Mouse (Mus musculus) CH12.LX (cell line): Measurements from ENCODE around the gene Btf3l4.

ENCODE experiments used
- CTCF ChIP-seq, 2 experiments: IDR thresholded peaks in 1 of 2; conservative IDR thresholded peaks in 1 of 2; 2 replicates each; pipeline ENCODE4 v1.5.1; 2011 to 2012; ENCODE audit warnings: low read depth in 2 of 2, low read length in 2 of 2, improper control_type of control experiment in 1 of 2, inconsistent platforms in 1 of 2, mild to moderate bottlenecking in 1 of 2, moderate library complexity in 1 of 2
- EP300 ChIP-seq: IDR thresholded peaks from 2 replicates; pipeline ENCODE4 v1.6.1; 2011; ENCODE audit warnings: low read length, improper control_type of control experiment
- HCFC1 ChIP-seq: IDR thresholded peaks from 2 replicates; pipeline ENCODE4 v1.6.1; 2012; ENCODE audit warnings: low read depth, mild to moderate bottlenecking, inconsistent platforms, low read length, improper control_type of control experiment
- MAFK ChIP-seq: IDR thresholded peaks from 2 replicates; pipeline ENCODE4 v1.6.1; 2011; ENCODE audit warnings: low read length, improper control_type of control experiment; ENCODE audit not compliant: insufficient replicate concordance
- MAX ChIP-seq: IDR thresholded peaks from 2 replicates; pipeline ENCODE4 v1.6.1; 2011; ENCODE audit warnings: low read length, improper control_type of control experiment
- POLR2A ChIP-seq: IDR thresholded peaks from 2 replicates; pipeline ENCODE4 v1.6.1; 2011; ENCODE audit warnings: low read depth, mild to moderate bottlenecking, improper control_type of control experiment, low read length
- SIN3A ChIP-seq: IDR thresholded peaks from 2 replicates; pipeline ENCODE4 v1.6.1; 2012; ENCODE audit warnings: low read length, improper control_type of control experiment, inconsistent platforms
- SMC3 ChIP-seq: IDR thresholded peaks from 2 replicates; pipeline ENCODE4 v1.6.1; 2011; ENCODE audit warnings: low read depth, low read length, improper control_type of control experiment
- TCF12 ChIP-seq: IDR thresholded peaks from 2 replicates; pipeline ENCODE4 v1.6.1; 2014; ENCODE audit warnings: low read depth, mild to moderate bottlenecking, inconsistent platforms, low read length, improper control_type of control experiment
- UBTF ChIP-seq: IDR thresholded peaks from 2 replicates; pipeline ENCODE4 v1.6.1; 2012; ENCODE audit warnings: low read depth, mild to moderate bottlenecking, inconsistent platforms, low read length, improper control_type of control experiment, moderate library complexity

- no peak for TF ChIP-seq HCFC1
- TF ChIP-seq CTCF (conservative IDR thresholded peaks at IDR 0.05 in 1 of 2, IDR thresholded peaks at IDR 0.05 in 1 of 2; ENCODE audit: low read depth in 2 of 2, low read length in 2 of 2): no peak
- no peak for TF ChIP-seq POLR2A
- no peak for TF ChIP-seq MAX
- TF ChIP-seq EP300: no peak
- no peak for TF ChIP-seq UBTF
- no peak for TF ChIP-seq SMC3
- TF ChIP-seq MAFK: no peak
- no peak for TF ChIP-seq TCF12
- no peak for TF ChIP-seq SIN3A
These were observed 52.6 kb downstream of the Btf3l4 start for GRCm38 (mm10) chr4:108780864-108781205.
